Mouse (Mus musculus) Muller cell, postnatal 12 days (primary cell): ENCODE measurements at regions not wholly inside any gene's neighbourhood (a gene's known extent, or its start where the extent isn't known, plus 50 kb on each side); places are given as distances from the start of the nearest gene placed in this dataset.

Source experiments
- DNase-seq: peaks from one replicate; pipeline ENCODE4 v3.0.0-alpha.2; 2015; ENCODE audit errors: inconsistent ontology term

GRCm38 (mm10) chr4:64599222-64599621, 524.8 kb upstream of the Pappa start:
- DNase-seq, result peak; percentile 58

DNA sequence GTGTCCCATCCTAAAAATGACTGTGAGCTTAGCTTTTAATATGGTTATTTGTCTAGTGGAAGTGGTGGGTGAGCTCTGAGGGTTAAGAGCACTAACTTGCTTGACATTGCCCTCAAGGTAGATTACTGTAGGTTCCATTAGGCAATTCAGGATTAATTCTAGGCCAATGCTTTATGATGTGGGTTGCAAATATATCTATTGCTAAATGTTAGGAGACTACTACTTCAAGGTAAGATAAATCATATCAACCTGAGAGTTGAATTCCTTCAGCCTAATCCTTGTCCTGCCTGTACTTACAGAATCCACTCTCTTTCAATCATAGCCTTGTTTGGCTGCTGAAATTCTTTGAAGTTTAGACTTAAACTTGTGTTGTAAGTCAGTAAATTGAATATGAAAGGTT, 501.2 kb upstream of the Pappa start:
- no peak for DNase-seq

DNA sequence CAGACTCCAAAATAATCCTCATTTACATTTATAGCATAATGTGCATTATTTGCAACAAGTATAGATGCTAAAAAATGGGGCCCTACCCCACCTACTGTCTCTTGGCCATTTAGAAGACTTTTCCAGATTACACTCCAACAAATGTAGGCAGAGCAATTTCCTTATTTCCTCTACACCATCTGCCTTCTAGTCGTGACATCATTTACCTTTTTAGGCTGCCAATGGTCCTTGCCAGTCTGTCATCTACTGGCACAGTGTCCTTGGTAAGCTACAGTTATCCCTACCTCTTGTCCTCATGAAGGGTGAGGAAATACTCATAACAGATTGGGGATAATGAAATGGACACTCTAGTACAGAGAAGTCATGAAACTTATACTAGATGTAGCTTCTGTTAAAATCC, 491.8 kb upstream of the Pappa start:
- DNase-seq, result no peak

GRCm38 (mm10) chr4:64635256-64635962, 488.6 kb upstream of the Pappa start:
- DNase-seq, result peak; percentile 97

GRCm38 (mm10) chr4:64640056-64640455, 483.9 kb upstream of the Pappa start:
- no peak for DNase-seq

GRCm38 (mm10) chr4:64640976-64641375, 483.0 kb upstream of the Pappa start:
- DNase-seq, result peak; percentile 86

- no peak for DNase-seq
These were observed 478.8 kb upstream of the Pappa start for GRCm38 (mm10) chr4:64645141-64645540.

GRCm38 (mm10) chr4:64654157-64654556, 469.8 kb upstream of the Pappa start:
- DNase-seq, result no peak

GRCm38 (mm10) chr4:64655534-64655933, 468.4 kb upstream of the Pappa start:
- no peak for DNase-seq

- no peak for DNase-seq
These were observed 460.3 kb upstream of the Pappa start for GRCm38 (mm10) chr4:64663722-64664121.

DNA sequence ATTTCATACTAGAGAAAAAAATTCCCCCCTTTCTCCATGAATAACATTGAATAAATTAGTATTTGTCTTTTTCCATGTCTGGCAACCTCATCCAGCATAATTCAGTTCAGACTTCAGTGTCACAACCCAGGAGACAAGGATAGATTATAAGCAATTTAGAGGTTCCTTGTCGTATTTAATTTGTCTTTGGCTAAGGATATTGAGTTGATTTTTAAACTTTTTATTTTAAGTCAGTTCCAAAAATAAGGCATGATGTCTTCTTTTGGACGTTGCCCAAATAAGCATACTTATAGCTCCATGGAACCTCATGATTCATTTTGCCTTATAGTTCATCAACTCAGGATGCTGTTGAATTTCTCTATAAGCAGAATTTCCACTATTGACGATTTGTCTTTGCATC, 456.0 kb upstream of the Pappa start:
- DNase-seq, result no peak

- DNase-seq, result peak; percentile 79
These were observed 454.3 kb upstream of the Pappa start for GRCm38 (mm10) chr4:64669722-64670121.

DNA sequence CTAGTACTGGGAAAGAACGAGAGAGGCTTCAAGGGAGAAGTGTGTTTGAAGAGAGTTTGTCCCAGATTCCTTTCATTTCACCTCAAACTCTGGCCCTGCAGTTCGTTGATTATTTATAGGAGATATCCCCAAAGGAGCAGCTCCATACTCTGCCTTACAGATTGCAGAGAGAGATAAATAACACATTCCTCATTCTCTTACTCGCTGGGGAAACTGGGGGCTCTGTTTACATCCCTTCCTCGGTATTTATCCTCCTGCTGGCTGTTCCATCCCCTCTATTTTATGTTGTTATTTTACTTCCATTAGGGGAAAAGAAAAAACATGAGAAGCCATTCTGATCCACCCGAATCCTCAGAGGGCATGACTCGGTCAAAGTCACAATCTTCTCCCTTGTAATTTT, 447.5 kb upstream of the Pappa start:
- no peak for DNase-seq

GRCm38 (mm10) chr4:64676881-64677280, 447.1 kb upstream of the Pappa start:
- no peak for DNase-seq

DNA sequence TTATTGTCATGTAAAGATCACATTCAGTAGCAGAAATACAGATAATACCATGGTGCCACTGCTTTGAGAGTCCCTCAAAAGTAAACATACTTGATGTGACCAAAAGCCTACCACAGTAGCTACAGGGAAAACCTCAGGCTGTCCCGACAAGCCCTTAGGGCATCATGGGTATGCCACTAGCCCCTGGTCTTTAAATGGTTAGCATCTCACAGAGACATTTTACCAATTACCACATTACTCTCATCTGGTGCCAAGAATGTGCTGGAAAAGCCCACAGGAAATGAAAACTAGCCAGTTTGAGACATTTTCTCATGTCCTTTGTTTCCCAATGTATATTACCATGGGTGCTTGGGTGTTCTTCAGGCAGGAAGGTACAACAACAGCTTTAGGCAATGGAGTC, 439.3 kb upstream of the Pappa start:
- DNase-seq, result peak; percentile 74

GRCm38 (mm10) chr4:64696134-64696533, 427.8 kb upstream of the Pappa start:
- DNase-seq, result no peak

GRCm38 (mm10) chr4:64723296-64723695, 400.7 kb upstream of the Pappa start:
- no peak for DNase-seq

DNA sequence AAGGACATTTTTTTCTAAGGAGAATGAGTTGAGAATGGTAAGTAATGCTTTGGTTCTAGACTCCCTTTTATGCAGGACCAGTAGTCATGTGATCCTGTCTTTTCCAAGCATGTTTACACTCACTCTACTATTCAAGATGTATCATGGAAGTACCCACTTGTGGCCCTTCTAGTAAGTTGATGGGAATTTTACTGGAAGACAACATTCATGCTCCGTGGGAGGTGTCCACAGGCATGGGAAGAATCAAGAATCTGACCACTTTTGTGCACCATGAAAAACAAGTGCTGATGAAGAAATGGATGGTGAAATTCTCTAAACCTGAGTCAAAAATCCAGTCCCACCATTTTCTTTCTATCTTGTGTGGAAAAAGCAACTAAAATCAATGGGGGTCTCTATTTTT, 399.1 kb upstream of the Pappa start:
- DNase-seq, result peak; percentile 56

- DNase-seq, result no peak
These were observed 368.0 kb upstream of the Pappa start for GRCm38 (mm10) chr4:64755986-64756385.

- DNase-seq, result peak; percentile 35
These were observed 355.4 kb upstream of the Pappa start for GRCm38 (mm10) chr4:64768610-64769009.

- no peak for DNase-seq
These were observed 320.1 kb upstream of the Pappa start for GRCm38 (mm10) chr4:64803886-64804285.

DNA sequence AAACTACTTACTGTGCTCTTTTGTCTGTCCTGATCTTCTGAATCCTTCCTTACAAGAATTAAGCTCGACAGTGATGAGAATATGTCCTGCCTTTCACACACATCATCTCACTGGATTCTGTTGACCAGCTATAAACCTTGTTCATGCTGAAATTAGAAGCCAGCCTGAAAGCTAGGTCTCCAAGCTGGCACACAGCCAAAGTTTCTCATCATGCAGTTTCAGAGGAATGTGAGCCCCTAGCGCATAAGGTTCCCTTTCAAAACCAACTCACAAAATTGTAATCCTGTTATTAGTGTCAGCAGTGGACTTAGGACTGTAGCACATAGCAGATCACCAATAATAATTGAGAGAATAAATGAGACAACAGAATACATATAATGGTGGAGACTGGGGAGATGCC, 319.0 kb upstream of the Pappa start:
- DNase-seq, result peak; percentile 29

DNA sequence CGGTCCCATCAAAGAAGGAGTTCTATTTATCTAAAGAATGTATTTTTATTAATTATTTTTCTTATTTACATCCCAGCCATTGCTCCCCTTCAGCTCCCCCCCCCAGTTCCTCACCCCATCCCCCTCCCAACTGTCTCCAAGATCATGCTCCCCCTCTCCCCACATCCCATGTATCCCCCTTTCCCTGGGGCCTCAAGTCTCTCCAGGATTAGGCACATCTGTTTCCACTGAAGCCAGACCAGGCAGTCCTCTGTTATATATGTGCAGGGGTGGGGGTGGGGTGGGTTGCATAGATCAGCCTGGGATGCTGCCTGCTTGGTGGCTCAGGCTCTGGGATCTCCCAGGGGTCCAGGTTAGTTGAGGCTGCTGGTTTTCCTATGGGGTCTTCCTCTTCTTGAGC, 316.8 kb upstream of the Pappa start:
- no peak for DNase-seq

DNA sequence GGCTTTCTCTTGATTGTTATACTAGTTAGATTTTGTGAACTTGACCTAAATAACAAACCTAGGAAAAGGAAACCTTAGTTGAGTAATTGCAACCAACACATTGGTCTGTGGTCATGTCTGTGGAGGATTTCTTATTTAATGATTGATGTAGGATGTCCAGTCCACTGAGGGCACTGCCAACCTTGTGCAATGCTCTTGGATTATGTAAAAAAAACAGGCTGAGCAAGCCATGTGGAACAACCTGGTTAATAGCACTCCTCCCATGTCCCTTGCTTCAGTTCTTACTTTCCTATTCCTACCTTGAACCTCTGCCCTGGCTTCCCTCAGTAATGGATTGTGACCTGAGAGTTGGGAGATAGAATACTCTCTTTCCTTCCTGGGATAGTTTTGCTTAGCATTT, 312.0 kb upstream of the Pappa start:
- no peak for DNase-seq
